Mouse (Mus musculus): ENCODE data around the gene Clgn.
"Not testable (repeated sequence)": the region's sequence is repeated elsewhere in the genome, so short reads cannot be mapped to it uniquely, and the experiment has no call there.

Gene Clgn

GRCm38 (mm10) chr8:83425202-83425601 lies 35.5 kb downstream of the Clgn start:
- no peak for DNase-seq

DNA sequence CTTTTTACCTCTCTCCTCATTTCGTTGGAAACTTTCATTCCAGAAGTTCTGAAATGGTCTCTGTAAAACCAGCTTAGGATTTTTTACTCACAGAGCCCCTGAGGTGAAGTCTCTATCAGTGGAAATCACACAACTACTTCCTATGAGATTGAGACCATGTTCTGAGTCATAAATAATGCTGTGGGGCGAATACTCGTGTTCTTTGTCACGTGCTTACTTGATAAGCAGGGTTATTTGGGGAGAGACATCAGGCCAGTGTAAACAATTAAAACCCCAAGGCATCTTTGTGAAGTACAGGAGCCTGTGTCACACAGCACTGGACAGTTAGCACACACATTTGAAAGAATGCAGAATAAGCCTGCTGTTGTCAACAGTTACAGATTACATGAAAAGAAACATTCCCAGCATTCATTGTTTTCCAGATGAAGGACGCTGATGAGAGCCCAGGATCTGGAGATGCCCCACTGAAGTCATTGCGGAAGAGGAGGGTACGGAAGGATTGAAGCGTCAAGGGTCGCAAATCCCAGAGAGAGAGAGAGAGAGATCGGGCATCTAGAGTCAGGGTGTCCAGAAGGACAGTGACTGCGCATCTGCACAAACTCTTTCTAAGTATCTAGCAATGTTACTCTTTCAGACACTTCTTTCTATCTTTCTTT lies 36.6 kb downstream of the Clgn start:
- no peak for DNase-seq

DNA sequence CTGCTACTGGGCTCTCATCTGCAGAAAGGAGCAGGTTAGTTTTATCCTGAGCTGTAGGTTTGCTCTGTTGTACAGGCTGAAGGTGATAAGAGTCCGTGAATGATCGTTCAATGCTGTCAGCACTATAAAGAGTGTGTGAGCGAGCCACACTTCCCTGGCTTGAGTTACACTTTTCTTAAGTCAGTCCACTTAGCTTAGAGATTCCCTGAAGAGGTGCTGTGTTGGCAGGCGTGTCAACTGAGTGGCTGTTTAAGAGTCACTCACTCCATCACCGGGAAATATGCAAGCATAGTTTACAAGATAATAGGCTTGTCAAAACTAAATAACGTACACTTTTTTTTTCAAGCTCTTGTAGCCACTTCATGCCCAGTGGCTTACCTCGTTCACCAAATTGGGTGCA lies 37.3 kb downstream of the Clgn start:
- DNase-seq: no peak

DNA sequence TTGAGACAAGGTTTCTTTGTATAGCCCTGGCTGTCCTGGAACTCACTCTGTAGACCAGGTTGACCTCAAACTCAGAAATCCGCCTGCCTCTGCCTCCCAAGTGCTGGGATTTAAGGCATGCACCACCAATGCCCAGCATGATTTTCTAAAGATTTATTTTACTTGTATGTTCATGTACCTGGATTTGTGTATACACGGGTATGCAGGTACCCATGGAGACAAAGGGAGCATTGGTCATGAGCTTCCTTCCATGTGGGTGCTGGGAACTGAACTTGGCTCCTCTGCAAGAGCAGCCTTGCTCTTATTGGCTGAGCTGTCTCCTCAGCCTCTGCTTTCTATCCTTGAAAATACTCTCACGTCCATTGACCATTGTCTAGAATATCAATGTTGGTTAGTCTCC lies 39.0 kb downstream of the Clgn start:
- not testable (repeated sequence) for DNase-seq

DNA sequence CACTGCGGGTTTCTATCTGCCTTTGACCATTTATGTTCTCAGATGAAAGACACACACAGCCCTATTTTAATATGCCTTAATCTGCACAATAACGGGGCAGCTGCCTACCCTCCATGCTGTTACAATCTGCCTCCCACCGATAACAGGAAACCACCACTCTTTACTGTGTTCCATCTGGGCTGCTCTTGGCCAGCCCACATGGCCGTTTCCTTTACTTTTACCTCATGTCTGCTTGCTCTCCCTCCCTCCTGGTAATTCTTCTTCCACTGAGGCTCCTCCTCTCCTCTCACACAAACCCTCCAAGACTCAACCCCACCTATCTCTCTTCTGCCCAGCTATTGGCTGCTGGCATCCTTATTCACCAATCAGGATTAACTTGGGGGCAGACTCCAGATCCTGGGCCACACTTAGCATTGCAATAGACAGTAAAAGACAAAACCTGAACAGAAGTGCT lies 39.4 kb downstream of the Clgn start:
- DNase-seq: no peak

DNA sequence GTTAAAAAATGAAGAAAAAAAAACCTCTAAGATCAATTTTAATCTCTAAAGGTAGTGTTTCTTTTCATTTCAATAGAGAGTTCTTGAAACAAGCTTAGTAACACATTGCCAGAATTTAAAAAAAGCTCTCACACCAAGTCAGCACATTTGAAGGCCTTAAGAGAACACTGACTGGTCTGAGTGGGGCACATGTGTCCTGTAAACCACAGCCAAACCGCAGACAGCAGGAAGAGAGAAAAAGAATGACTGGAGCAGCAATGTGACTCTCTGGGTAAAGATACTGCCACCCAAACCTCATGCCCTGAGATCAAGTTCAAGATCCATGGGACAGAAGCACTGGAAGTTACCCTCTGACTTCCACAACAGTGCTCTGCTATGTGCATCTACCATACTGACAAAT lies 47.4 kb downstream of the Clgn start:
- no peak for DNase-seq

DNA sequence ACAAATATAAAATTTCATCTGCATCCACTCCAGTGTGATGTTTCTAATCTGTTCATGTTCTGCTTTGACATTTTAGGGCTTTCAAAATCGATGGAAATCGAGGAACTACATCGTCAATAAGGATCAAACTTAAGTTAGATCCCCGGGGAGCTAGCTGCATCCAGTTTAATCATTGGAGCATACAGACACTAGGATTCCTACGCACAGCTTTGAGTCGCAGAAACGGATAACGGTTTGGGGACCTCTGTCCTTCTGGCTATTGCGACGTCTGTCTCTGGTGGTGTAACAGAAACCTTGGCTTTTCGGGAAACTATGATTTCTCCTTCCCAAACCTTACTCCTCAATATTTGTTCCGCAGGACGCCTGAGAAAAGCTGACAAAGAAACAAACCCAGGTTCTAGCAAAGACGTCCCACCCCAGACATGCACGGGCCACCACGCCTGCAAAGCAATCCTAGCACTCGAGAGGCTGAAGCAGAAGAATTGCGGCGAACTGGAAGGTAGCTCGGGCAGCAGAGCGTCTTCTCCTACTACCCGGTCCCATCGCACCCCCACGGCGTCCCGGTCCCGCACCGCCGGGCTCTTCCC lies 52.1 kb downstream of the Clgn start:
- DNase-seq: no peak

- peak; percentile 93 to 95 for DNase-seq
These were observed 52.8 kb downstream of the Clgn start for GRCm38 (mm10) chr8:83442243-83443051.

- DNase-seq: no peak
These were observed 53.4 kb downstream of the Clgn start for GRCm38 (mm10) chr8:83443052-83443400.

DNA sequence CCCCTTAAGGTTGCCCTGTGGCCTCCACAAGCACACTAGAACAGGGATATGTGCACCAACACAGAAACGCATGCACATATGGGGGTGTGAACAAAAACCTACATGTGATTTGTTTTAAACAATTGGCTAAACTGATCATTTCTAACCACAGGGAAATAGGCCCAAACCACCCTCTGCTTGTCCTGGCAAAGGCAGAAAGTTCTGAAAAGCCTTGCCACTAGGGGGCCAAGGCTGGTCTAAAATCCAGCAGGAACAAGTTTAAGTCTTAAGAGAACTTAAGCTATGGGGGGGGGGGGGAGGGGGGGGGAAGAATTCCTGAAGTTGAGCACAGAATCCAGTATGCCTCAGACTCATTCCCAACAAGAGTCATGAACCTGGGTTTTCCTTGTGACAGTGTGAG lies 60.3 kb downstream of the Clgn start:
- peak in 1 of 2 experiments; percentile 18 for DNase-seq

DNA sequence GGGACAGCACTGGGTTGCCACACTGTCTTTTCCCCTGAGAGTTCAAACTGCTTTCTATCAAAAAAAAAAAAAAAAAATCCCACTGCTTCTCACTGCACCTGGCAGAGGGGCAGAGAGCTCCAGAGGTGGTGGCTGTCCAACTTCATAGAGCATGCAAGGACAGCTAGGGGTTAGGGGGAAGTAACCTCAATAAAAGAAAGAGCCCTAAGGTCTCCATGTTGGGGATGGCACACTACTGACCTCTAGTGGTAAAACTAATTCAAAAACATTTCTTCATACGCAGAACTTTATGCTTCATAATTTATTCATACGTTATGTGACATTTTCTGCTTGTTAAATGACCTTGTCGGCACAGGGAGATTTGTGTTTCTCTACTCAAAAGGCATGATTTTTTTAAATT lies 61.4 kb downstream of the Clgn start:
- DNase-seq: no peak

- no peak for DNase-seq
These were observed 67.5 kb downstream of the Clgn start for GRCm38 (mm10) chr8:83457121-83457520.

- no peak for DNase-seq
These were observed 68.6 kb downstream of the Clgn start, which contains the start of gene Scoc for GRCm38 (mm10) chr8:83458222-83458621. TSS of gene Scoc (minus strand) at chr8:83458391.

DNA sequence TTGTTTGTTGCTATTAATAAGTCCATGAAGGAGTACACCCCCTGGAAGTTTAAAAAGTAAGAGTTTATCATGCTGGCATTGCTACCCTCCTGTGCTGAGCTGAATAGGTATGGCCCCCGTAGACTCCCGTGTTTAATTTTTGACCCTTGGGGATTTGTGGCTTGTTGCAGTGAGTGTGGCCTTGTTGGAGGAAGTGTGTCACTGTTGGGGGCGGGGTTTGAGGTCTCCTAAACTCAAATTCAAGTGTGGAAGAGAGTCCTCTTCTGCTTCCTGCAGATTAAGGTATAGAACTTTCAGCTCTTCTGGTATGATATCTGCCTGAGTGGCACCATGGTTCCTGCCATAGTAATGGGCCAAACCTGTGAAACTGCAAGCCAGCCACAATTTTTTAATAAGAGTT lies 69.9 kb downstream of the Clgn start:
- no peak for DNase-seq
